Mouse (Mus musculus): ENCODE results near the gene Vmn1r174. TPM values are rescaled to one million over a fixed set of nuclear protein-coding genes. Genes with fewer than 3 reads are reported as not detected.
"Not testable (repeated sequence)": the region's sequence is repeated elsewhere in the genome, so short reads cannot be mapped to it uniquely, and the experiment has no call there.

Vmn1r174 gene
- polyA plus RNA-seq (2012; rRNA removed): not detected in 2 replicates

GRCm38 (mm10) chr7:23751970-23752369 lies at the start of gene Vmn1r174:
Vmn1r174 (plus strand) TSS chr7:23752270.
- 46% methylated on average over 1 of the region's 1 CpGs for WGBS
- DNase-seq; H3K4me1 ChIP-seq (ENCODE audit: control insufficient read depth, insufficient read depth, low read length); H3K4me3 ChIP-seq (replicated peaks; ENCODE audit: extremely low read depth, low read depth, low read length): not testable (repeated sequence)

GRCm38 (mm10) chr7:23784526-23784925 lies 32.5 kb downstream of the Vmn1r174 start:
- DNase-seq: no peak
- Histone ChIP-seq H3K4me3 (replicated peaks; ENCODE audit: extremely low read depth, low read depth, low read length) (no peak overlapping the region), H3K4me1 (ENCODE audit: control insufficient read depth, insufficient read depth, low read length) (no peaks in the 10 kb centered on the region)
- 79% methylated on average over 6 of the region's 6 CpGs for WGBS
- TF ChIP-seq CTCF (IDR thresholded peaks at IDR 0.05; ENCODE audit: insufficient read depth, low read length) (no peak), POLR2A (IDR thresholded peaks at IDR 0.05; ENCODE audit: borderline replicate concordance, extremely low read depth, low read depth, low read length) (no peak)

- H3K4me3 ChIP-seq (replicated peaks; ENCODE audit: extremely low read depth, low read depth, low read length); H3K4me1 ChIP-seq (ENCODE audit: control insufficient read depth, insufficient read depth, low read length); DNase-seq: not testable (repeated sequence)
Observed at GRCm38 (mm10) chr7:23810543-23810942, 58.5 kb downstream of the Vmn1r174 start, which contains the start of gene Vmn1r175. Vmn1r175 (minus strand) TSS chr7:23810643.

Other genes starting within 250 kb of the Vmn1r174 start
- gene Vmn1r167, start 245.1 kb upstream of the Vmn1r174 start, polyA plus RNA-seq (2012; rRNA removed): not detected in 2 replicates
- not detected in 2 replicates for gene Vmn1r168, start 212.5 kb upstream of the Vmn1r174 start, polyA plus RNA-seq (2012; rRNA removed)
- gene Vmn1r169, start 176.7 kb upstream of the Vmn1r174 start, polyA plus RNA-seq (2012; rRNA removed): not detected in 2 replicates
- gene Vmn1r170, start 146.1 kb upstream of the Vmn1r174 start, polyA plus RNA-seq (2012; rRNA removed): not detected in 2 replicates
- not detected in 2 replicates for gene Vmn1r171, start 121.5 kb upstream of the Vmn1r174 start, polyA plus RNA-seq (2012; rRNA removed)
- gene Vmn1r172, start 94.0 kb upstream of the Vmn1r174 start, polyA plus RNA-seq (2012; rRNA removed): not detected in 2 replicates
- gene Vmn1r173, start 51.6 kb upstream of the Vmn1r174 start, polyA plus RNA-seq (2012; rRNA removed): not detected in 2 replicates
- not detected in 2 replicates for gene Vmn1r175, start 58.4 kb downstream of the Vmn1r174 start, polyA plus RNA-seq (2012; rRNA removed)
- not detected in 2 replicates for gene Vmn1r176, start 85.1 kb downstream of the Vmn1r174 start, polyA plus RNA-seq (2012; rRNA removed)
- gene Vmn1r177, start 114.2 kb downstream of the Vmn1r174 start, polyA plus RNA-seq (2012; rRNA removed): not detected in 2 replicates
- gene Vmn1r178, start 139.7 kb downstream of the Vmn1r174 start, polyA plus RNA-seq (2012; rRNA removed): not detected in 2 replicates
- gene Vmn1r179, start 174.7 kb downstream of the Vmn1r174 start, polyA plus RNA-seq (2012; rRNA removed): not detected in 2 replicates
- not detected in 2 replicates for gene Vmn1r180, start 198.4 kb downstream of the Vmn1r174 start, polyA plus RNA-seq (2012; rRNA removed)
- not detected in 2 replicates for gene Vmn1r181, start 222.3 kb downstream of the Vmn1r174 start, polyA plus RNA-seq (2012; rRNA removed)
- gene V1rd19, start 249.4 kb downstream of the Vmn1r174 start, polyA plus RNA-seq (2012; rRNA removed): not detected in 2 replicates